Mouse (Mus musculus): Measurements from ENCODE around the gene Acrbp. TPM values are rescaled to one million over a fixed set of nuclear protein-coding genes. Genes with fewer than 3 reads are reported as not detected.

The Acrbp gene
- 5.7 TPM for polyA plus RNA-seq (2014; fragmentation: Illumina TruSeq; extraction: RNeasy Lipid Tissue Mini Kit (QIAGEN cat#74804); ENCODE audit: insufficient read depth, low read depth, low replicate concordance)

GRCm38 (mm10) chr6:125049678-125050077 lies at the start of gene Acrbp:
Gene Acrbp, plus strand, starts transcription at chr6:125049689.

DNA sequence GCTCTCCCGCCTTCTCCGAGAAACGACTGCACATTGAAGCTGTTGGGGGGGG lies 40.5 kb upstream of the Acrbp start, which contains the start of gene Zfp384:
Zfp384 (plus strand) TSS at position 17 of the 52 bp plus-strand sequence.

DNA sequence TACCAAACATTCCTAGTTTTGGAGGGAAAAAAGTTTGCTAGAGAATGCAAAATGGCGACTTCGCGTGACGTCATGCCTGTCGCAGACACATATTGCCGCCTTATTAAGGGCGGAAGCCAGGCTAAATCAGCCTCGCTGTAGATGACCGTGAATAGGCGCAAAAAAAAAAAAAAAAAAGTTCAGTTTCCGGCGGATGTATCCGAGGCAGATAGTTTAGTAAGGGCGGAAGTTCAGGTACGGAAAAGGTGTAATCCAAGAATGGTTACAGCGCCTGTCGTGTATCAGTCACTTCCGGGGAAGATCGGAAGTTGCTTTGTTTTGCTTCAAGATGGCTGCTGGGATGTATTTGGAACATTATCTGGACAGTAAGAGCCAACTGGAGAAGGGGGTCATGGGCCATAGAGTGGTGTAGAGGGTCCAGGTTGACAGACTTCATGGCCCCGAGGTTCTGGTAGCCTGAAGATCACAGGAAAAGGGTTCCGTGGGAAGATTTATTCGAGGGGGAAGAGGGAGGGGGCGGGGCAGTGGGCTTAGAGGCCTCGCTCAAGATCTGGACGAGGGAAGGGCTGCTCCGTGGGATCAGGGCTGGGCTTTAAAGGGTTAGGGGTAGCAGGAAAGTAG lies 9.8 kb upstream of the Acrbp start, which contains the start of gene Ing4:
Ing4 (plus strand) TSS at position 228 of the 621 bp plus-strand sequence.

DNA sequence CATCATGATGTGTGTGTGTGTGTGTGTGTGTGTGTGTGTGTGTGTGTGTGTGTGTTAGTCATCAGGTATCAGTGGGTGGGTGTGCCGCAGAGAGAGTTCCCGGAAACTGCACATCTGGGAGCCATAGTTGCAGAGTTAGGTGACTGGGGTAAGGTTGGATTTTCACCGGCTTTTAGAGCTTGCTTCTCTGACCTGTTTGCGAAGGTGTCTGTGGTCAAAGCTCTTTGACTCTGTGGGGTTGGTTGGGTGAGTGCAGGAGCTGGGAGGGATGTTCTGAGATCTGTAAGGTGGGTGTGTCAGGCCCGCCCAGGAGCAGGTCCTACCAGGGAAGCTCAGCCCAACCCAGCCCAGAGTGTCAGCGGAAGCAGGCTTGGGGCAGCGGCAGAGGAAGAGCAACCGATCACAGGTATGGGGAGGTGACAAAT lies 18.1 kb downstream of the Acrbp start, which contains the start of gene Lpar5:
Lpar5 (plus strand) TSS at position 350 of the 425 bp plus-strand sequence.

DNA sequence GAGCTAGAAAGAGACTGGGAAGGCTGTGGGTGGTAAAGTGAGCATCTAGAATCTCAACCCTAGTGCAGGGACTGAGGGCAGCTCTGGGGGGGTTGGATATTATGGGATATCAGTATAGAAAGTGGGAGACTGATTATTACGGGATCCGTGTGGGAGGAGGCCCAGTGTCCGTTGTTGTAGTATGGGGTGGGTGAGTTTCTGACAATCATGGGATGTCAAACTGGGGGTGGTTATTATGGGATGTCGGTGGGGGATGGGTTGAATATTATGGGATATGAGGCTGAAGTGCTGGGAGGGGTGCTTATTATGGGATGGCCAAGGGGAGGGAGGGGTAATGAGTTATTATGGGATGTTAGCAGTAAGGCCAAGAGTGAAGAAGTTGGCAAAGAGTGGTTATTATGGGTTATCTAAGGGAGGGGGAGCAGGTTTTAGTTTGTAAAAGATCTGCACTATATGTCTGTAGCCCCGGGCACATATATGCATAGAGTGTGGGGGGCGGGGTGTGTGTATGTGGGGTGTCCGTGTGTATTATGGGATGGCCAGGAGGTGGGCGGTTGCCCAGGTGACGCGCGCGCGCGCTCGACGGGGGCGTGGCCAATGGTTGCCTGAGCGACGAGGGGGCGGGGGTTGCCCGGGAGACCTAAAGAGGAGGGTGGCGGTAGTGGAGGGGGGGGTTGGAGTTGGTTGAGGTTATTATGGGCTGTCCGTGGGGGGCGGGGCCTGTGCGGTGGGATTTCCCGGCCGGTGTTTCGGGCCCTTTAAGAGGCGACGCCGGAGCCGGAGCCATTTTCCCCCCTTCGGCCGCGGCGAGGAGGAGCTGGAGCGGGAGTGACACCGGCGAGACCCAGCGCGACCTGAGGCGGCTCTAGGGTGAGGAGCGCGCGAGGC lies 46.1 kb downstream of the Acrbp start, which contains the start of gene Chd4:
Chd4 (plus strand) TSS at position 591 of the 888 bp plus-strand sequence.

Other genes with a start within 250 kb of the Acrbp start
- gene Spsb2, start 241.0 kb upstream of the Acrbp start, polyA plus RNA-seq (2014; fragmentation: Illumina TruSeq; extraction: RNeasy Lipid Tissue Mini Kit (QIAGEN cat#74804); ENCODE audit: insufficient read depth, low read depth, low replicate concordance): 15.0 TPM
- 125 TPM for gene Tpi1, start 235.4 kb upstream of the Acrbp start, polyA plus RNA-seq (2014; fragmentation: Illumina TruSeq; extraction: RNeasy Lipid Tissue Mini Kit (QIAGEN cat#74804); ENCODE audit: insufficient read depth, low read depth, low replicate concordance)
- 35.8 TPM for gene Usp5, start 220.2 kb upstream of the Acrbp start, polyA plus RNA-seq (2014; fragmentation: Illumina TruSeq; extraction: RNeasy Lipid Tissue Mini Kit (QIAGEN cat#74804); ENCODE audit: insufficient read depth, low read depth, low replicate concordance)
- gene Cdca3, start 220.1 kb upstream of the Acrbp start, polyA plus RNA-seq (2014; fragmentation: Illumina TruSeq; extraction: RNeasy Lipid Tissue Mini Kit (QIAGEN cat#74804); ENCODE audit: insufficient read depth, low read depth, low replicate concordance): 2.7 TPM
- gene Gnb3, start 209.4 kb upstream of the Acrbp start, polyA plus RNA-seq (2014; fragmentation: Illumina TruSeq; extraction: RNeasy Lipid Tissue Mini Kit (QIAGEN cat#74804); ENCODE audit: insufficient read depth, low read depth, low replicate concordance): not detected
- gene P3h3, start 191.9 kb upstream of the Acrbp start, polyA plus RNA-seq (2014; fragmentation: Illumina TruSeq; extraction: RNeasy Lipid Tissue Mini Kit (QIAGEN cat#74804); ENCODE audit: insufficient read depth, low read depth, low replicate concordance): 16.9 TPM
- gene Gpr162, start 185.7 kb upstream of the Acrbp start, polyA plus RNA-seq (2014; fragmentation: Illumina TruSeq; extraction: RNeasy Lipid Tissue Mini Kit (QIAGEN cat#74804); ENCODE audit: insufficient read depth, low read depth, low replicate concordance): 0.08 TPM
- gene Cd4, start 161.5 kb upstream of the Acrbp start, polyA plus RNA-seq (2014; fragmentation: Illumina TruSeq; extraction: RNeasy Lipid Tissue Mini Kit (QIAGEN cat#74804); ENCODE audit: insufficient read depth, low read depth, low replicate concordance): 2.3 TPM
- 1.4 TPM for gene Lag3, start 138.0 kb upstream of the Acrbp start, polyA plus RNA-seq (2014; fragmentation: Illumina TruSeq; extraction: RNeasy Lipid Tissue Mini Kit (QIAGEN cat#74804); ENCODE audit: insufficient read depth, low read depth, low replicate concordance)
- 863 TPM for gene Ptms, start 129.6 kb upstream of the Acrbp start, polyA plus RNA-seq (2014; fragmentation: Illumina TruSeq; extraction: RNeasy Lipid Tissue Mini Kit (QIAGEN cat#74804); ENCODE audit: insufficient read depth, low read depth, low replicate concordance)
- gene Mlf2, start 118.3 kb upstream of the Acrbp start, polyA plus RNA-seq (2014; fragmentation: Illumina TruSeq; extraction: RNeasy Lipid Tissue Mini Kit (QIAGEN cat#74804); ENCODE audit: insufficient read depth, low read depth, low replicate concordance): 166 TPM
- 66.9 TPM for gene Cops7a, start 84.2 kb upstream of the Acrbp start, polyA plus RNA-seq (2014; fragmentation: Illumina TruSeq; extraction: RNeasy Lipid Tissue Mini Kit (QIAGEN cat#74804); ENCODE audit: insufficient read depth, low read depth, low replicate concordance)
- 0.85 TPM for gene Pianp, start 53.0 kb upstream of the Acrbp start, polyA plus RNA-seq (2014; fragmentation: Illumina TruSeq; extraction: RNeasy Lipid Tissue Mini Kit (QIAGEN cat#74804); ENCODE audit: insufficient read depth, low read depth, low replicate concordance)
- gene Zfp384, start 40.5 kb upstream of the Acrbp start, polyA plus RNA-seq (2014; fragmentation: Illumina TruSeq; extraction: RNeasy Lipid Tissue Mini Kit (QIAGEN cat#74804); ENCODE audit: insufficient read depth, low read depth, low replicate concordance): 14.9 TPM
- gene Ing4, start 9.9 kb upstream of the Acrbp start, polyA plus RNA-seq (2014; fragmentation: Illumina TruSeq; extraction: RNeasy Lipid Tissue Mini Kit (QIAGEN cat#74804); ENCODE audit: insufficient read depth, low read depth, low replicate concordance): 48.9 TPM
- 0.61 TPM for gene Lpar5, start 18.2 kb downstream of the Acrbp start, polyA plus RNA-seq (2014; fragmentation: Illumina TruSeq; extraction: RNeasy Lipid Tissue Mini Kit (QIAGEN cat#74804); ENCODE audit: insufficient read depth, low read depth, low replicate concordance)
- 28.2 TPM for gene Chd4, start 46.3 kb downstream of the Acrbp start, polyA plus RNA-seq (2014; fragmentation: Illumina TruSeq; extraction: RNeasy Lipid Tissue Mini Kit (QIAGEN cat#74804); ENCODE audit: insufficient read depth, low read depth, low replicate concordance)
- gene Nop2, start 82.2 kb downstream of the Acrbp start, polyA plus RNA-seq (2014; fragmentation: Illumina TruSeq; extraction: RNeasy Lipid Tissue Mini Kit (QIAGEN cat#74804); ENCODE audit: insufficient read depth, low read depth, low replicate concordance): 11.0 TPM
- gene Iffo1, start 95.6 kb downstream of the Acrbp start, polyA plus RNA-seq (2014; fragmentation: Illumina TruSeq; extraction: RNeasy Lipid Tissue Mini Kit (QIAGEN cat#74804); ENCODE audit: insufficient read depth, low read depth, low replicate concordance): 8.6 TPM
- 405 TPM for gene Gapdh, start 116.8 kb downstream of the Acrbp start, polyA plus RNA-seq (2014; fragmentation: Illumina TruSeq; extraction: RNeasy Lipid Tissue Mini Kit (QIAGEN cat#74804); ENCODE audit: insufficient read depth, low read depth, low replicate concordance)
- 5.2 TPM for gene Ncapd2, start 142.0 kb downstream of the Acrbp start, polyA plus RNA-seq (2014; fragmentation: Illumina TruSeq; extraction: RNeasy Lipid Tissue Mini Kit (QIAGEN cat#74804); ENCODE audit: insufficient read depth, low read depth, low replicate concordance)
- gene Mrpl51, start 142.1 kb downstream of the Acrbp start, polyA plus RNA-seq (2014; fragmentation: Illumina TruSeq; extraction: RNeasy Lipid Tissue Mini Kit (QIAGEN cat#74804); ENCODE audit: insufficient read depth, low read depth, low replicate concordance): 67.2 TPM
- 3.8 TPM for gene Vamp1, start 165.9 kb downstream of the Acrbp start, polyA plus RNA-seq (2014; fragmentation: Illumina TruSeq; extraction: RNeasy Lipid Tissue Mini Kit (QIAGEN cat#74804); ENCODE audit: insufficient read depth, low read depth, low replicate concordance)
- gene Tapbpl, start 182.2 kb downstream of the Acrbp start, polyA plus RNA-seq (2014; fragmentation: Illumina TruSeq; extraction: RNeasy Lipid Tissue Mini Kit (QIAGEN cat#74804); ENCODE audit: insufficient read depth, low read depth, low replicate concordance): 20.4 TPM
- 4.9 TPM for gene Cd27, start 187.3 kb downstream of the Acrbp start, polyA plus RNA-seq (2014; fragmentation: Illumina TruSeq; extraction: RNeasy Lipid Tissue Mini Kit (QIAGEN cat#74804); ENCODE audit: insufficient read depth, low read depth, low replicate concordance)
- not detected for gene Tuba3a, start 236.4 kb downstream of the Acrbp start, polyA plus RNA-seq (2014; fragmentation: Illumina TruSeq; extraction: RNeasy Lipid Tissue Mini Kit (QIAGEN cat#74804); ENCODE audit: insufficient read depth, low read depth, low replicate concordance)

All from lung, adult 10 weeks (tissue).